Mouse (Mus musculus) right cerebral cortex, postnatal 36 days (tissue): ENCODE results near the gene Aif1l.

Experiments
- DNase-seq, 2 experiments: peaks; one replicate each; pipeline ENCODE4 v3.0.0; 2022; ENCODE audit warnings: low spot score in 2 of 2, mixed read lengths in 1 of 2

The Aif1l gene

GRCm38 (mm10) chr2:31952725-31953124 is 2.8 kb downstream of the Aif1l start:
- no peak for DNase-seq

- DNase-seq, result no peak
Observed at GRCm38 (mm10) chr2:31953687-31954086, 3.7 kb downstream of the Aif1l start.

DNA sequence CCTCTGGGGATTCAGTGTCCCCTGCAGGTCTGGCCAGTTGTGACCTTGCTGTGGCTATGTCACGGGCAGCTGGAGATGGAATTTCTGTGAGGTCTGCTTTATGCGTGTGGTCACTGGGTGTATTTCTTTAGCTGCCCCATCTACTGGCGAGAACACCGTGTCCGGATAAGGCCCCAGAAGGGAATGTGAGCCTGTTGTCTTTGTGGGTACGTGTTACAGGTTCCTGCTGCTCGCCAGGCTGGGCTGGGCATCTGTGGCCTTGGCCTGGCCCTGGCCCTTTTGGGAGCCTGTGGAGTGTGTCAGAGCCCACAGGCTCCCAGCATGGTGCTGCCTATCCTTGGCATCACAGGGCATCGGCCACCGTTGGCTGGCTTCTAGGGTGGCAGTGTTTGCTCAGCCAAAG is 4.8 kb downstream of the Aif1l start:
- no peak for DNase-seq

- no peak for DNase-seq
Observed at GRCm38 (mm10) chr2:31955686-31956085, 5.7 kb downstream of the Aif1l start.

GRCm38 (mm10) chr2:31957211-31957610 is 7.3 kb downstream of the Aif1l start:
- DNase-seq, result no peak

DNA sequence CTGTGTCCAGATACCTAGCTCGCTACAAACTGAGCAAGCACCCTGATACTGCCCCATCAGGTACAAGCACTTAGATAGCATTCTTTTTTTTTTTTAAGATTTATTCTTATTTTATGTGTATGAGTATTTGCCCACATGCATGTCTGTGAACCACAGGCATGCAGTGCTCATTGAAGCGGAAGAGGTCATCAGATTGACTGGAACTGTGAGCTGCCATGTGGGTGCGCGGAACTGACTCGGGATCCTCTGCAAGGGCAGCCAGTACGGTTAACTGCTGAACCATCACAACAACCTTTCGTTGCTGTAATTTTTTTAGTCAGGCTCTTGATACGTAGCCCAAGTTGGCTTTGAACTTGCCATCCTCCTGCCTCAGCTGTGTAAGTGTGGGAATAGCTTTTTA is 11.0 kb downstream of the Aif1l start:
- DNase-seq, result no peak

DNA sequence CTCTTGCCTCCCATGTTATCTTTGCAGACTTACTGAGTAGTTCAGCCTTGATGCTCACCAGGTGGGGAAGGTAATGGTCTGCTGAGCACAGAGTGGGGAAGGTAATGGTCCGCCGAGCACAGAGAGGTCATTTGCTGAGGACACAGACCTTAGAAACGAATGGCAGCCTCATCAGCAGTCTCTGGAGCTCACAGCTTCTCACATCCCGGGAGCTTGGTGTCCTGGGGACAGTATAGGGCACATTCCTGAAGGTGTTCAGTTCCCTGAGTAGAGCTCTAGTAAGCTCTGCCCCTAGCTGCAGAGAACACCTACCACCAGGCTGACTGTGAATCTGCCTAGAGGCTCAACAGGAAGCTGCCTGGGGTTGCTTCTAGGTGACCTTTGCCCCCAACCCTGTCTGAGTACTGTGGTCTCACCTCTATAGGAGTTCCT is 11.9 kb downstream of the Aif1l start:
- DNase-seq, result no peak

DNA sequence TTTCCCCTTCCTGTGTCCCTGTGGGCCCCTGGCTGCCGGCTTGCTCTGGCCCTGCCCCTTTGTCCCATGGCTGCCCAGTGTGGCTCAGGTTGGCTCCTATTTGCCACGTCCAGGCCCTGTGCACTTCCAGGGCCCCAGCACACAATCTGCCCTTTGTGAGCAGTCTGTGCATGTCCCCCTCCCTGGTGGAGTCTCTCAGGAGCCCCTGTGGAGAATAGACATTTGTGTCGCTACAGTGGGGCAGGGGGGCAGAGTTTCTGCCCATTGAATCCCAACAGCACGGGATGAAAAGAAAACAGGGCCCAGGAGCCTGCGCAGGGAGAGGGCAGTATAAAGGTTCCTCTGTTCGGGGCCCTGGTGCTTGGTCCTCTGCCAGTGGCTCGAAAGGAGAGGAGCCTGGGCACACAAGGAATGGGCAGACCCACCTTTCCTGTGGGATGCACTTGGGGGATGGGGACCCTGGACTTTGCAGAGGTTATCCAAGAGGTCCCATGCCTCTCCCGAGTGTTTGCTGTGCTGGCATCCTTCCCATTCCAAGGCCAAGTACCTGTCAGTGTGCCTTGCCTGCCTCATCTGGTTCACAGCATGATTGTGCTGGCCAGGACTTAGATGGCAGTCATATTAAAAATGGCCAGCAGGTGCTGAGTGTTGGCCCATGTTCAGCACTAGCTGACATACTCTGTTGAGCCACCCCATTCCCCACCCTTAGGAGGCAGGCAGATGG is 12.7 kb downstream of the Aif1l start:
- peak; percentile 42 to 57 for DNase-seq

DNA sequence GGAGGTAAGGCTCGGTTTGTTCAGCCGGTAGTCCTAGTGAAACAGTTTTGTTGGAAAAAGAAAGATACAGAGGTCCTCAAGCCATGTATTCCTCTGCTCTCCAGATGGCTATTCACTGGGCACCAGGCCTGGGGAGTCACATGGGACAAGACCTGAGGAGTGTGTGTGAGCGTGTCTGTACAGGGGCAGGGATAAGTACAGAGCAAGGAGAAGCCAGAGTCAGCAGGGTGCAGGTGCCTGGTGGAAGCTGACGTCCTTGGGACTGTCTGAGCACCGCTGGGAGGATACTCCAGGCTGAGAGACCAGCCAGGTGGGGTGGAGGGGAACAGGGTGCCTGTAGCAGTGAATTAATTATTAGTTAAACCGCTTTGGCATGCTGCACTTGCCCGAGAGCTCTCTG is 13.6 kb downstream of the Aif1l start:
- no peak for DNase-seq

- DNase-seq, result no peak
Observed at GRCm38 (mm10) chr2:31964191-31964590, 14.3 kb downstream of the Aif1l start.

DNA sequence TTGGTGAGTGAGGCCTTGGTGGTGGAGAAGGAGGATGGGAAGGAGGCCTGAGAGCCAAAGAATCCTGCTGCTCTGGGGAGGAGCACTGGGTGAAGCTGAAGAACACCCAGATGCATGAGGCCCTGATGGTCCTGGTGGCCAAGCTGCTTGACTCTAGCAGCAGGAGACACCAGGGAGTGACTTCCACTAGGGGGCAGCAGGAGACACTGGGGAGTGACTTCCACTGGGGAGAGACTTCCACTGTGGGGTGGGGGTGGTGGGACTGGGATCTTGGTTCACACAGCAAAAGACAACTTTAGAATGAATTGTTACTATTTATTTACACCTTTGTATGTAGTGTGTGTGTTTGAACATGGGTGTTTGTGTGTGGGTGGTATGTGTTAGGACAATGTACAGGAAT is 15.2 kb downstream of the Aif1l start:
- no peak for DNase-seq

- no peak for DNase-seq
Observed at GRCm38 (mm10) chr2:31966801-31967200, 16.9 kb downstream of the Aif1l start.

DNA sequence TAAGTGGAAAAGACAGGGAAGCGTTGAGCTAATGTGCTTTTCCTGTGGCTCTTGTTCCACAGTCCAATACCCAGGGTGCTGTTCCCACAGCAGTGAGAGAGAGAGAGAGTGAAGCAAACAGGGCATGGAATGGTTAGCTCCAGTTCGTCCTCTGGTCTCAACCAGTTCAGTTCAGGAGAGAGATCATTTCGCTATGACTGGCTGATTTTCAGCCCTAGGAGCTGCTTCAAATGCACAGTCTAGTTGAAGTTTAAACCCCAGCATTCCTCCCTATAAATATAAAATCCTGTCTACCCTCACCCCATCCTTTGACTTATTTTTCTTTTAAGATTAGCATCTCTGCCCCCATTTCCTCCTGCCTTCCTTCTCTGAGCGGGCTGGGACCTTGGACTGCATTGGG is 22.6 kb downstream of the Aif1l start:
- DNase-seq, result no peak

- peak; percentile 99 for DNase-seq
Observed at GRCm38 (mm10) chr2:31974141-31974808, 24.3 kb downstream of the Aif1l start, which contains the start of gene Nup214. Gene Nup214, plus strand, starts transcription at chr2:31974436.

- no peak for DNase-seq
Observed at GRCm38 (mm10) chr2:31974809-31975371, 25.0 kb downstream of the Aif1l start.

- DNase-seq, result no peak
Observed at GRCm38 (mm10) chr2:31987774-31988173, 37.8 kb downstream of the Aif1l start.

DNA sequence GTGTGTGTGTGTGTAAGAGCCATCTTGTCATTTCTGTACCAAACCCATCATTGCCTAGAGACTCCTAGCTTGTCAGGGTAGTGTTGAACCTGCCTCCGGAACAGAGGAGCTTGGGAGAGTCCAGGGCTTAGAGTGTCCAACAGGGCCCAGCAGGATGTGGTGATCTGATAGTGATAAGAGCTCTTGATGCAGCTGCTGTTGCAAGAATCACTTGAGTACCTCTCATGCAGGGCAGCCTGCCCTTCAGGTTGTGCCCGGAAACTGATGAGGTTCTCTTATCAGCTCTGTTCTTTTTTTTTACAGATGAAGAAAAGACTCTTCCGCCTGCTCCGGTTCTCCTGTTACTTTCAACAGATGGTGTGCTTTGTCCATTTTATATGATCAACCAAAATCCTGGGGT is 41.0 kb downstream of the Aif1l start:
- no peak for DNase-seq

GRCm38 (mm10) chr2:31994896-31995295 is 45.0 kb downstream of the Aif1l start:
- no peak for DNase-seq

- DNase-seq, result peak; percentile 77 to 87
Observed at GRCm38 (mm10) chr2:31996060-31996459, 46.1 kb downstream of the Aif1l start.

- no peak for DNase-seq
Observed at GRCm38 (mm10) chr2:31997539-31997938, 47.6 kb downstream of the Aif1l start.

DNA sequence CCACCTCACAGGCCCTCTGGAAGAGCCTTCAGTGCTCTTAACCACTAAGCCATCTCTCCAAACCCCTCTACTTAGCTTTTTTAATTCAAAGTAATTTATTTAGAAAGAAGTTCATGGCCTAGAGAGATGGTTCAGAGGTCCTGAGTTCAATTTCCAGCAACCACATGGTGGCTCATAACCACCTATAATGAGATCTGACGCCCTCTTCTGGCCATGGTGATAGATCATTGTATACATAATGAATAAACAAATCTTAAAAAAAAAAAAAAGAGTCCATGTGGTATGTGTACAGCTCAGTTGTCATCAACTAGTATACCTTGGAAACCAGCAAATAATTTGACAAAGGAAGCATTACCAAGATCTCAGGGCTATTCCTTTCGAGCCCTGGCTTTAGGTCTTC is 48.5 kb downstream of the Aif1l start:
- no peak for DNase-seq

- no peak for DNase-seq
Observed at GRCm38 (mm10) chr2:32008311-32008710, 58.4 kb downstream of the Aif1l start.

DNA sequence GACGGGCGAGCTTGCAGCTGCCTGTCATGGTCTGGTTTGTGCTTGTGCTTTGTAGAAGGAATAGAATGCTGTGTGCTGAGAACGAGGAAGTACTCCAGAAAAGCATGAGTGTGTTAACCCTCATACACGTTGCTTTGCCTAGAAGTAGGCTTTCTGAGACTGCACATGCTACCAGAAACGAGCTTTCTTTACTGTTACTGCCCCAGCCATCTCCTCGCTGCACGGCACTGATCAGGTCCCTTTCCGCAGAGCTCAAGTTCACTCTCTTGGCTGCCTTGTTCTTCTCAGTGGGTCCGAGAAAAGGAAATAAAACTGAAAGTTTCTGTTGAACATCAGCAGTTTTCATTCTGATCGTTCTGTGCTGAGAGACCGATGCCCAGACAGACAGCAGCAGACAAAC is 58.8 kb downstream of the Aif1l start:
- no peak for DNase-seq
